Mouse (Mus musculus) common myeloid progenitor, adult 5-6 weeks (primary cell): ENCODE data around the gene AC141477.1. TPM values are rescaled to one million over a fixed set of nuclear protein-coding genes. Genes with fewer than 3 reads are reported as not detected.

Experiments
- ATAC-seq: replicated peaks from 2 replicates; pipeline ENCODE4 v1.8.0; 2016; ENCODE audit warnings: low read depth, mild to moderate bottlenecking, moderate TSS enrichment, inconsistent platforms; ENCODE audit not compliant: poor library complexity, severe bottlenecking
- total RNA-seq: library from RNA; stranded (forward); fragments of 200-1000, 187-1606 nt; gene quantifications from 2 replicates; pipeline ENCODE4 v1.2.3, GENCODE M21; 2017

The AC141477.1 gene
- total RNA-seq, result 9.6 TPM in 1 of 2 replicates, not detected in the other

- ATAC-seq, result no peak
These were observed at the start of gene AC141477.1 for GRCm38 (mm10) chr10:76440281-76440680. Gene AC141477.1 (minus strand): TSS chr10:76440444.

GRCm38 (mm10) chr10:76489205-76489604, 49.0 kb upstream of the AC141477.1 start:
- ATAC-seq, result peak; percentile 40; the same call in 1 of the 2 replicates

- peak; percentile 81 for ATAC-seq
These were observed 48.0 kb upstream of the AC141477.1 start for GRCm38 (mm10) chr10:76488265-76488664.

GRCm38 (mm10) chr10:76486302-76486701, 46.1 kb upstream of the AC141477.1 start:
- peak; percentile 46 for ATAC-seq

- no peak for ATAC-seq
These were observed 41.2 kb upstream of the AC141477.1 start for GRCm38 (mm10) chr10:76481480-76481879.

- ATAC-seq, result no peak
These were observed 40.6 kb upstream of the AC141477.1 start for GRCm38 (mm10) chr10:76480851-76481250.

- ATAC-seq, result no peak
These were observed 33.5 kb upstream of the AC141477.1 start for GRCm38 (mm10) chr10:76473759-76474158.

GRCm38 (mm10) chr10:76468203-76469162, 28.2 kb upstream of the AC141477.1 start, which contains the start of the genes Mcm3ap and Ybey:
Gene Mcm3ap (plus strand): TSS chr10:76468927.
Gene Ybey (minus strand): TSS chr10:76469114.
- ATAC-seq, result peak; percentile 99

- no peak for ATAC-seq
These were observed 22.5 kb upstream of the AC141477.1 start for GRCm38 (mm10) chr10:76462721-76463120.

GRCm38 (mm10) chr10:76462312-76462711, 22.1 kb upstream of the AC141477.1 start:
- ATAC-seq, result no peak

- ATAC-seq, result no peak
These were observed 21.0 kb upstream of the AC141477.1 start for GRCm38 (mm10) chr10:76461255-76461654.

- peak; percentile 93 for ATAC-seq
These were observed 15.0 kb upstream of the AC141477.1 start for GRCm38 (mm10) chr10:76455289-76455688.

GRCm38 (mm10) chr10:76448851-76449250, 8.6 kb upstream of the AC141477.1 start, which contains the start of gene 2610028H24Rik:
Gene 2610028H24Rik (plus strand): TSS chr10:76449081.
- ATAC-seq, result no peak

- ATAC-seq, result no peak
These were observed 7.4 kb upstream of the AC141477.1 start for GRCm38 (mm10) chr10:76447406-76448229.

- ATAC-seq, result peak; percentile 26
These were observed 5.9 kb upstream of the AC141477.1 start for GRCm38 (mm10) chr10:76445996-76446681.

GRCm38 (mm10) chr10:76442178-76443088, 2.2 kb upstream of the AC141477.1 start, which contains the start of gene Pcnt:
Gene Pcnt (minus strand): TSS chr10:76442786.
- peak; percentile 87 for ATAC-seq

- ATAC-seq, result no peak
These were observed 945 bp downstream of the AC141477.1 start for GRCm38 (mm10) chr10:76439107-76439890.

GRCm38 (mm10) chr10:76433925-76434324, 6.3 kb downstream of the AC141477.1 start:
- no peak for ATAC-seq
